Mouse (Mus musculus): ENCODE measurements at regions not wholly inside any gene's neighbourhood (a gene's known extent, or its start where the extent isn't known, plus 50 kb on each side); places are given as distances from the start of the nearest gene placed in this dataset.
A peak's percentile ranks its signal among the peaks of the same experiment; 100 is the strongest.

DNA sequence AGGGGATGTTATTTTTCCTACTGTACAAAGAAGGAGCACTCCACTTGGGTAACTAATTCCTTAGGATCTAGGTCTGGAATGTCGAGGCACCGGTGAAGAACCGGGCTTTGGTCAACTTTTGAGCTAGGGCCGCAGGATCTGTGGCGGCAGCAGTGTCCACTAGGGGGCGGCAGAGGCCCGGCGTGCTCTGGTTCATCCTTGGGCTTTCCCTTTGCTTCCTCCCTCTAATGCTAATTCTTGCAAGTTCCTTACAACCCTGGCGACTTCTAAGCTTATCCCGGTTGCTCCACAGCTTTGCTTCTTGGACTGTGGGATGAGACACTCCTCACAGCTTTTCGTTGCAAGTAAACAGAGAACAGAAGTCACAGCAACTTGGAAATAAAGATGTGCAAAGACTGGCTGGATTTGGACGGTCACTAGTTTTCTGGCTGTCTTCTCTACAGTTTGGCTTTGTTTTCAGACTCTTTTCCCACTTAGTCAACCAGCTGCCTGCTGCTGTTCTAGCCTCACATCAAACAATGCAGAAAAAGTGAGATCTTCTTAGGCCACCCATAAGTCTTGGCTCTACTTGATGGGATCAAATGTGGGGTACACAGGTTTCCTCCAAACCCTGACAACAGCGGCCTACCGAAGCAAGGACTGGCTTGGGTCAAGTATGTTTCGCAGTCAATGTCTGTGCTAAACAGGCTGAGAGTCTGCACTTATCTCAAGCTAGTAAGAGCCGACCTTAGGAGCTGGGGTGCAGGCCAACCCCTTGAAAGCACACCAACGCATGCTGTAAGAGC is 51.2 kb upstream of the Tmem72 start:
- DNase-seq (ENCODE audit: low spot score) = peak; percentile 23

- DNase-seq (ENCODE audit: low spot score) = no peak
Measured at GRCm38 (mm10) chr6:116774954-116775675, 58.4 kb upstream of the Tmem72 start.

DNA sequence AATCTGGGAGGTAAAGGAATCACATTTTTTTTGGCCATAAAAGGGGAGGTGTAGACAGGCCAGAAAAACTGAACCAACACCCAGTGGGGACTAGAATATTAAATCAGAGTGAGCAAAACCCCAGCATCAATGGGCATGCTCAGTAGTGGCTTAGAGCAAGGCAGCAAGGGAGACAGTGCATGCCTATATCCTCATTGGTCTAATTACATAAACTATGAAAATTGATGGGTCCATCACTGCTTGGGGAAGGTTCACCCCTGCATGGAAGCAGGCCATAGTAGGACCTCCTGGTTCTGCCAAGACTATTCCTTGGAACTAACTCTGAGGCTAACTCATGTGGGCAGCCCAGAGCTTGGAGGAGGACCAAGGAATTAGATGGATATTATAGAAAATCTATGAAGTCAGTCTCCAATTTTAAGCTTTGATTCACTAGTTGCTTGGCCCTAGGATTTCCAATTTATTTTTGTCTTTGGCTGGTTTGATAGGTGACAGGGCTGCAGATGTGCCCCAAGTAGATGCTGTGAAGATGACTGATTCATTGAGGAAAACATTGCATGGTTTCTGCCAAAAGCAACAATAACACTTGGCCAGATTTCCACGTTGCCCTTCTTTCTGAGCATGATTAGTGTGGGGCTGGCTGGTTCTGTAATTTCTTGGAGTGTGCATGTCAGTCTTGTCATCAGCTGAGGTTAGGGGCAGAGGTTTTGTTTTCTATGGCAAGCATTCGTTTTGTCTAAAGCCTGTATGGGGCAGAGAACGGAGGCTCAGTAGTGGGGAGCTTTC is 70.0 kb upstream of the Tmem72 start:
- no peak for DNase-seq (ENCODE audit: low spot score)

- DNase-seq (ENCODE audit: low spot score) = no peak
Measured at GRCm38 (mm10) chr6:116793321-116793960, 76.7 kb upstream of the Tmem72 start.

- no peak for DNase-seq (ENCODE audit: low spot score)
Measured at GRCm38 (mm10) chr6:116793961-116794336, 77.2 kb upstream of the Tmem72 start.

DNA sequence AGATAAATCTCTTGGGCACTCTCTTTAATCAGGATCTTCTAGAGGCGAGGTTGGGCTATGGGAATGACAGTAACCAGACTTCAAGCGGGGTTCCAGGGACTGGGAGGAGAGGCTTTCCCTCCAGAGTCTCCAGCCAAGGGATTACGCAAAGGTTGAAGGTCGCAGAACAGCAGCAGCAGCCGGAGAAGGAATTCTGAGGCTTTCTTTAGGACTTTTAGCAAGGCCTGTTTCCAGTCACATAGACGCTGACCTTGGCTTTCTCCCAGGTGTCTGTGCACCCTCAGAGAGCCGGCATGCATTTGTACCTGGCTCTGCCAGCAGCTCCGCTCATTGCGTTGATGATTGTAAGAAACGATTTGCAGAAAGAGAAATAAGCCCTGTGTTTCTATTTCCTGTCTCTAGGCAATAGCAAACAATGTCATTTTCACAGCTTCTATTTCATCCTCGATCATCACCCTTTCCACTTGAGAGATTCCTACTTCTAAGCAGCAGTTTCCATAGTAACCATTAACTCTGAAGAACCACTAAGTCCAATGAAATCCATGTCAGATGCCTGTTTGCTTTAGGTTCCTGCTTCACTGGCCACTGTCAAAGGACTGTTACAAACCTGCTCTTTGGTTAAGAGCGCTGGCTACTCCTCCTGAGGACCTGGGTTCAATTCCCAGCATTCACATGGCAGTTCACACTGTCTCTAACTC is 104.7 kb upstream of the Tmem72 start:
- DNase-seq (ENCODE audit: low spot score) = no peak

DNA sequence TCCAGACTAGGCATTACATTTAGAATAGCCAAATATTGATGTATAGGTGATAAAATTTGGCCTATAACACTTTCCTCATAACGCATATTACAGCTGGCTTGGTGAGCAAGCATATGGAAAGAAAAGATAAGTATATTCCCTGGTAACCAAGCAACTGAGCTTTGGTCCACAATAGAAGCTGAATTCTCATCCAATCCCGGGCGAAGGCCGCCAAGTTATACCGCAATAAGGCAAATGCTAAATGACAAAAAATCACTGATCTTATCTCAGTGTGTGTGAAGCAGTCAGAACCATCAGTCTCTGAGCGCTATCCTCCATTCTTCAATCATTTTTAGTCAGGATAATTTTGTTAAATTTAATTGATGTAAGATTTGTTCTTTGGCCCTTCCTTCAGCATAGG is 105.9 kb upstream of the Tmem72 start:
- DNase-seq (ENCODE audit: low spot score) = no peak

DNA sequence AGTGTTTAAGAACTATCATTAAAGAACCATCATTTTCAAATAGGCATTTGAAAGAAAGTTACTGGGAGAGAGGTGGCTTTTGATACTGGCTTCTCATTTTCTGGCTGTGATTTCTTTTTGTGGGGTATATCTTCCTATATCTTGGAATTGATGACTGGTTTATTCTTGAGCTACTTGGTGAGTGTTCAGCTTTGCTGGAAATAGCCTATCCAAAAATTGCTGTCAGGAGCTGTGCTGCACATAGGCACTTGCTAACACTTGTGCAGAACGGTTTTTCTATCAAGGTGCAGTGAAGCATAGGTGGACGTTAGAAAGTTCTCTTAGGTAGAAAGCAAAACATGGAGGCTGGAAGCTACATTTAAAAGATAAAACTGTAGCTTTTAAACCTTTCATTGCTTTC is 108.9 kb upstream of the Tmem72 start:
- no peak for DNase-seq (ENCODE audit: low spot score)

DNA sequence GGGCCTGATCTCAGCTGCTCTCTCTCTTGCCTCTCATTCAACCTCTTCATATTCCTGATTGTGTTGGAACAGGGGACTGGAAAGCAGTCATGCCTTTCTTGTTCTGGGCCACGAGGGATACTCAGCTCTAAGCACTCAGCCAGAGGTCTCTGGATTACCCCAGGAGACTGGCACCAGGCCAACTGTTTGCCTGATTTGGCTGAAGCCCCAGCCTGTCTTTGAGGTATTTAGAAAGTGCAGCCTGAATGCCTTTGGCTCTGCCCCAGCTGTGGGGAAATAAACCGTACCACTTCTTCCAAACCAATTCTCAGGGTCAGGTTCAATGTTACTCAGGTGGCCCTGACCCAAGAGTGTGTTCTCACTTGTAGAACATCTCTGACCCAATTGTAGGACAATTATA is 112.6 kb upstream of the Tmem72 start:
- no peak for DNase-seq (ENCODE audit: low spot score)

- no peak for DNase-seq (ENCODE audit: low spot score)
Measured at GRCm38 (mm10) chr6:116845990-116846862, 129.5 kb upstream of the Tmem72 start.

DNA sequence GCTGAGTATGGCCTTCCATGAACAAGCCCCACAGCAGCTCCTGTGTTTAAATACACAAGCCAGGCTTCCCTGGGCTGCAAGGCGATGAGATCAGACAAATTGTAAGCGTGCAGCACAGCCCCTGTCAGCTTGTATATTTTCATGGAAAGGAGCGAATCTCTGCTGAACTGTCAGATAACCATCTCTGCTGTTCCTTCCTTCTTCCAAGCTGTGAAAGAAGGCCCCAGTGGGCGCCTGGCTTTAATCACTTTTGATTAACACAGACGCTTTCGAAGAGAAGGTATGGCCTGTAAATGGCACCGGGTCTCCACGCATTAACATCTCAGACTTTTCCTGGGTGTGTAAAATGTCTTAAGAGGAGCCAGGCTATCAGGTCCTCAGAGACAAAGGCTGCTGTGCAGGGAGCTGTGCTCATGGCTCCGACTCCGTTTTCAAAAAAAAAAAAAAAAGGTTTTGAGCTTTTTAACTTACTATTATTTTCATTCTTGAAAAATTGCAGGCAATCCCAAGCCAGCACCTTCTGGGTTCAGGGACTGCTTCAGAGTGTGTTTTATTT is 131.9 kb upstream of the Tmem72 start:
- no peak for DNase-seq (ENCODE audit: low spot score)

- DNase-seq (ENCODE audit: low spot score) = no peak
Measured at GRCm38 (mm10) chr6:116854029-116854428, 137.3 kb upstream of the Tmem72 start.

GRCm38 (mm10) chr6:116856093-116856492 is 139.4 kb upstream of the Tmem72 start:
- no peak for DNase-seq (ENCODE audit: low spot score)

GRCm38 (mm10) chr6:116856917-116857491 is 140.3 kb upstream of the Tmem72 start:
- no peak for DNase-seq (ENCODE audit: low spot score)

DNA sequence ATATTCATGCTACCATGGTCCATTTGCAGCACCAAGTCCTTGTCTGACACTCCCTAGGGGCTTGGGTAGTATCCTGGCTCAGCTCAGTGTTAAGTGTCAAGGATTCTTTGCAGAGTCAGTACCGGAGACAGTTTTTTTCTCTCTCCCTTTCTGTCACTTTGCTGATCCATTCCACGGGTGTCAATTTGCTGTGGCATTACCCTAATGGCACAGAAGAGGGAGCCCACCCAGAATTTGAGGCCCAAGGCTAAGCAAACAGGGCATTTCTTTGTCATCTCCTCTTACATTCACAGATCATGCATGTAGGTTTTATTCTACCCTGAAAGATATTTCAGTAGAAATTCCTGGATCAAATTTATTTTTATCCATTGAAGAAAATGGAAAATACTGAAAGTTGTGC is 146.4 kb upstream of the Tmem72 start:
- no peak for DNase-seq (ENCODE audit: low spot score)

DNA sequence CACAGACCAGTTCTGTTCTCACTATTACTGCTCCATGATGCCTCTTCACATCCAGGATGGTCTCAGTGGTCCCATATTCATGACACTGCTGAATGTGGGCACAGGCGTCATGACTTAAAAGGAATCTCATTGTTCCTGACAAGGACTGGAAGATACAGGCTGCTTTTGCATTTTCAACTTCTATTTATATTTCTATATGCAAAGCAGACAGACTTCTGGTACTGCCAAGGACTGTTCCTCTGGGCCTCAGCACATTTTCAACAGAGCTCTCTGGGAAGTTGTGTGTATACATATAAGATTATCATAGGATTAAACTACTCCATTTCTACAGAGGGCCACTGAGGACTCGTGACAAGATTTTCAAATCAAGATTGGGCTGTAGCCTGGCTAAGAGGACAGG is 146.9 kb upstream of the Tmem72 start:
- no peak for DNase-seq (ENCODE audit: low spot score)

DNA sequence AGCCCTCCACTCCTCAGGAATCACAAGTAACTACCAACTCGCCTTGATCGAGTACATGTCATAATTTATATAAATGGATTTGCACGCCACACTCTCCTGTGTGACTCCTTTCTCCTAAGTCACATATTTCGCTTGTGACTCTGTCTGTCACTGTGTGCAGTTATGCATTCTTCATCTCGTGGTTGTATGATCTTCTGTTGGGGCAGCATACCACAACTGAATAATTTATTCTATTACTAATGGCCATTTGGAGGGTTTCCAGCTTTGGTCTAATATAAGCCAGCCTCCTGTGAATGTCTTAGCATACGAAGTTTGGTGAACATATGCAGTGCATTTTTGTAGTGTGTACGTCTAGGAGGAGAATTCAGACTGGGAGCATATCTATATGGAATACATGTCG is 176.6 kb upstream of the Tmem72 start:
- no peak for DNase-seq (ENCODE audit: low spot score)

DNA sequence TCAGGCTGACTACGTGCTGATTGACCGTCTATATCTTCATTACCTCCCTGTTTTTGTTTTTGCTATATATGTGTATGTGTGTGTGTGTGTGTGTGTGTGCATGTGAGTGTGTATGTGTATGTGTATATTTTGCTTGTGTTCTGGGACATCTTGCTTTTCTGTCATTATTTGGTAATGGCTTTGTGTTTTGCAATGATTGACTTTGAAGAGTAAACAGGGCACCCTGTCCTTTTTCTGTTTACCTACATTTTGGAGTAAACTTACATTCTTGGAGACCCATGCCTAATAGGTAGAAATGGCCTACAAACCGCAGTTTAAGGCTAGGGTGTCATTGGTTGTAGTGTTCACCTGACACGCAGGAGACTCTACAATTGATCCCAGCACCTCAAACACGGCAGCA is 177.5 kb upstream of the Tmem72 start:
- DNase-seq (ENCODE audit: low spot score) = no peak

DNA sequence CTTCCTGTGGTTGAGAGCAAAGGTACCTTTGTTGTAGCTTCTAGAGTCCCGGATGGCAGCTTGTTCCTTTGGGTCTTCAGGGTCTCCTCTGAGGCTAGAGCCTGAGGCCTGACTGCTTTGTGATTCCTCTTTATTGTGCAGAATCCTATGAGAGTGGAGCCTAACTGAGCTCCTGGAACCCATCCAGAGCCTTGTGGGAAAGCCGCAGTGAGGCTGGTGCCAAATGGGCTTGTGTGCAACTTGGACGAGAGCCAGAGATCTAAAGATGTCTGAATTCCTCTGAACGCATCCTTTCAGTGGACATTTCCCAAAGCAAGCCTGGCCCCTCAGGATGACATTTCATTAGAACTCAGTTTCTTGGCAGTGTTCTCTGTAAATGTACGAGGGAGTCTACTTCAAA is 178.4 kb upstream of the Tmem72 start:
- no peak for DNase-seq (ENCODE audit: low spot score)

GRCm38 (mm10) chr6:116896132-116896630 is 179.5 kb upstream of the Tmem72 start:
- no peak for DNase-seq (ENCODE audit: low spot score)

Measured in spleen, adult 12 weeks (tissue).